Mouse (Mus musculus) forebrain, embryonic 16.5 days (tissue): ENCODE measurements at regions not wholly inside any gene's neighbourhood (a gene's known extent, or its start where the extent isn't known, plus 50 kb on each side); places are given as distances from the start of the nearest gene placed in this dataset.

Experiments
- ATAC-seq: fragments of 200-750 bp; cut with Nextera tagmentation; 2 replicates; pipeline ENCODE4 v1.8.0; 2017; ENCODE audit warnings: mild to moderate bottlenecking, moderate library complexity
- H3K27ac ChIP-seq: fragments of 300-500 bp; sonication (generic); 2 replicates; pipeline ENCODE4 v1.5.1; 2014; ENCODE audit warnings: low read length, control low read depth
- H3K27me3 ChIP-seq: fragments of 300-500 bp; sonication (generic); replicated peaks from 2 replicates; pipeline ENCODE4 v1.6.1; 2014; ENCODE audit warnings: low read length; ENCODE audit not compliant: control insufficient read depth, insufficient read depth
- H3K36me3 ChIP-seq: fragments of 300-500 bp; sonication (generic); 2 replicates; pipeline ENCODE4 v1.6.1; 2014; ENCODE audit not compliant: control insufficient read depth, insufficient read depth
- H3K4me1 ChIP-seq: fragments of 300-500 bp; sonication (generic); replicated peaks from 2 replicates; pipeline ENCODE4 v1.6.1; 2014; ENCODE audit warnings: low read length; ENCODE audit not compliant: control insufficient read depth, insufficient read depth
- H3K4me2 ChIP-seq: fragments of 300-500 bp; sonication (generic); 2 replicates; pipeline ENCODE4 v1.6.1; 2014; ENCODE audit warnings: mild to moderate bottlenecking, low read length, control low read depth
- H3K4me3 ChIP-seq: fragments of 300-500 bp; sonication (generic); replicated peaks from 2 replicates; pipeline ENCODE4 v1.5.1; 2014; ENCODE audit warnings: mild to moderate bottlenecking, low read length, control low read depth
- H3K9ac ChIP-seq: fragments of 300-500 bp; sonication (generic); replicated peaks from 2 replicates; pipeline ENCODE4 v1.6.1; 2014; ENCODE audit warnings: low read depth, low read length, control low read depth
- H3K9me3 ChIP-seq: fragments of 300-500 bp; sonication (generic); 2 replicates; pipeline ENCODE4 v1.6.1; 2016; ENCODE audit warnings: low read length; ENCODE audit not compliant: control insufficient read depth
- WGBS: fragments of 180-500 bp; shearing (Covaris S2); extraction: QIAGEN DNeasy Blood & Tissue Kit; methylation state at CpG from one replicate; pipeline ENCODE4 v1.1.7; 2014; 5-methylcytosine and 5-hydroxymethylcytosine counted together

DNA sequence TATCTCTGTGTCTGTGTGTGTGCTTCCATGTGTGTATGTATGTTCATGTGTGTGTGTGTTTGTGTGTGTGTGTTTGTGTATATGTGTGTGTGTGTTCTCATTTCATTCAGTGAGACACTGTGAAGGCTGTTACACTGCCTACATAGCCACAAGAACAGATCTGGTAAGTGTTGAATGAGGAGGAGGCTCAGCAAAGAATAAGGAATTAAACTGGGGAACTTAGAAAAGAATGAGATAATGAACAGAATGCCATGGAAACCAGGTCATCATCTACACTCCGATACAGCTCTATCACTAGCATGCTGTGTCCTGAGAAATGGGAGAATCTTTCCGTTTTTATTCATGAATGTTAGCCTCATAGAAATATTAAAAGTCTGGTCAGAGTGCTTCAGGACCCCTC lies 495.7 kb downstream of the Pdcd6ip start:
- no peaks in the 10 kb centered on the region for H3K36me3 ChIP-seq
- ATAC-seq = no peak
- 82% methylated on average over 2 of the region's 2 CpGs for WGBS

GRCm38 (mm10) chr9:113208181-113208580 lies 499.9 kb downstream of the Pdcd6ip start:
- Histone ChIP-seq H3K9me3 (no peaks in the 10 kb centered on the region), H3K4me2 (no peak overlapping the region), H3K9ac (no peak overlapping the region), H3K36me3 (no peaks in the 10 kb centered on the region), H3K4me3 (no peak overlapping the region), H3K27me3 (no peaks in the 10 kb centered on the region), H3K27ac (no peak overlapping the region), H3K4me1 (no peaks in the 10 kb centered on the region)
- 31% methylated on average over 4 of the region's 4 CpGs for WGBS
- peak; percentile 15; the same call in 1 of the 2 replicates for ATAC-seq

More for the DNA sequence above, 495.7 kb downstream of the Pdcd6ip start:
- Histone ChIP-seq H3K9me3 (no peaks in the 10 kb centered on the region), H3K4me1 (no peaks in the 10 kb centered on the region), H3K4me2 (no peak overlapping the region), H3K9ac (no peak overlapping the region), H3K4me3 (no peak overlapping the region), H3K27ac (no peak overlapping the region), H3K27me3 (no peaks in the 10 kb centered on the region)

DNA sequence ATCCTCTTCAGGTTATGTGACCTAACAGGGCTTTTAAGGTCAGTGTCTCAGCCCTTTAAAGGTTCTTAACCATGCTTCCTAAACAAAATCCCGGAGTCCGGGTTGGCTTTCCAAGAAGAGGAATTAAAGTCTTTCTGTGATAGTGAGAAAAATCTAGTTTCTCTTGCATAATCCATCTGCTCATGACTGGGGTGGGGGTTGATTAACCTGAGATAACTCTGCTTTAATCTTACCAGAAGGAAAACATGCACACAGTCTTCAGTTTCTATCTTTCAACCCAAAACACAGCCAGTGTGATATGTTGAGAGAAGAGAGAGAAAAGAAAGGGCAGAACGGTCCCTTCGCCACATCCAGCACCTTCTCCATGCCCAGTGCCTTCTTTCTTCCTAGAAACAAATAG lies 508.8 kb downstream of the Pdcd6ip start:
- no peak for ATAC-seq
- Histone ChIP-seq H3K9ac (no peak overlapping the region), H3K36me3 (no peaks in the 10 kb centered on the region), H3K9me3 (no peaks in the 10 kb centered on the region), H3K4me1 (no peaks in the 10 kb centered on the region), H3K4me2 (no peak overlapping the region), H3K27me3 (no peaks in the 10 kb centered on the region), H3K27ac (no peak overlapping the region), H3K4me3 (no peak overlapping the region)
- 90% methylated on average over 4 of the region's 4 CpGs for WGBS

DNA sequence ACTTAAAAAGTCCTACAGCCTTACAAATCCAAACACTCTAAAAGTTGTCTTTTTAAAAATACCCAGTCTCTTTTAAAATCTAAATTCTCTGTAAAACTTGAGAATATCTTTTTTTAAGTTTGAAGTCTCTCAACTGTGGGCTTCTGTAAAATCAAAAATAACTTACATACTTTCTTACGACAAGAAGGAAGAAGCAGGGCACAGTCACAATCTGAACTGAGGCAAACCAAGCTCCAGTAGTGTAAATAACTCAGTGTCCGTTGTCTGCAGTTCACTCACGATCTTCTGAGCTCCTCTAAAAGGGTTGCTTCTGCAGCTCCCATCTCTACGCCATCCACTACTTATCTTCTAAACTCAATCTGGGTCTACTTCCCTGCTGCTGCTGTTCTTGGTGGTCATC lies 512.5 kb downstream of the Pdcd6ip start:
- Histone ChIP-seq H3K9ac (no peak overlapping the region), H3K27me3 (no peaks in the 10 kb centered on the region), H3K27ac (no peak overlapping the region), H3K4me2 (no peak overlapping the region), H3K9me3 (no peaks in the 10 kb centered on the region), H3K36me3 (no peaks in the 10 kb centered on the region), H3K4me1 (no peaks in the 10 kb centered on the region), H3K4me3 (no peak overlapping the region)
- WGBS = 91% methylated on average over 4 of the region's 4 CpGs
- no peak for ATAC-seq

DNA sequence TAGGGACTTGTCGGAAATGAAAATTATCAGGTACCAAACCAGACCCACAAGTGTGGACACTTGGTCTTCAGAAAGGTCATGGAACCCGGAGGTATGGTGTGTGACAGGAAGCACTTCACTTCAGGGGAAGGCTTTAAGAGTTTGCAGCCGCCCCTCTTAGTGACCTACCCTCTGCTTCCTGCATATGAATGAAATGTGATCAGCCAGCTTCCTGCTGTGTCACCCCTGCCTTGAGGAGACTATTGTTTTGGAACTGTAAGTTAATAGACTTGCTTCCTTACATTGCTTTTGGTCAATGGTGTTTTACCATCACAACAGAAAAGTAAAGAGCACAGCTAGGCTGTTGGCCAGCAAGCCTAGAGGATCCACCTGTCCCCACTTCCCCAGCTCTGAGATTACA lies 515.3 kb downstream of the Pdcd6ip start:
- ATAC-seq = no peak
- Histone ChIP-seq H3K36me3 (no peaks in the 10 kb centered on the region), H3K9me3 (no peaks in the 10 kb centered on the region), H3K27me3 (no peaks in the 10 kb centered on the region), H3K4me3 (no peak overlapping the region), H3K27ac (no peak overlapping the region), H3K9ac (no peak overlapping the region), H3K4me1 (no peaks in the 10 kb centered on the region), H3K4me2 (no peak overlapping the region)
- 78% methylated on average over 3 of the region's 3 CpGs for WGBS

GRCm38 (mm10) chr9:113191163-113191562 lies 516.9 kb downstream of the Pdcd6ip start:
- ATAC-seq = no peak
- Histone ChIP-seq H3K27me3 (no peaks in the 10 kb centered on the region), H3K4me2 (no peak overlapping the region), H3K4me3 (no peak overlapping the region), H3K36me3 (no peaks in the 10 kb centered on the region), H3K27ac (peak overlapping the region; percentile 54; the same call in 1 of the 2 replicates), H3K9me3 (no peaks in the 10 kb centered on the region), H3K9ac (no peak overlapping the region), H3K4me1 (no peaks in the 10 kb centered on the region)
- WGBS = 61% methylated on average over 3 of the region's 3 CpGs

GRCm38 (mm10) chr9:113181182-113181581 lies 526.9 kb downstream of the Pdcd6ip start:
- Histone ChIP-seq H3K4me3 (no peak overlapping the region), H3K27ac (peak overlapping the region; percentile 33; the same call in 1 of the 2 replicates), H3K9ac (no peak overlapping the region), H3K36me3 (no peaks in the 10 kb centered on the region), H3K9me3 (no peaks in the 10 kb centered on the region), H3K4me2 (no peak overlapping the region), H3K4me1 (peaks cover 18% of the 10 kb centered on the region), H3K27me3 (no peaks in the 10 kb centered on the region)
- no peak for ATAC-seq
- WGBS = 86% methylated on average over 8 of the region's 8 CpGs

GRCm38 (mm10) chr9:113177918-113178235 lies 530.2 kb downstream of the Pdcd6ip start:
- Histone ChIP-seq H3K27ac (peak overlapping the region; percentile 89), H3K36me3 (no peaks in the 10 kb centered on the region), H3K9ac (no peak overlapping the region), H3K4me3 (no peak overlapping the region), H3K4me1 (peaks cover 18% of the 10 kb centered on the region), H3K9me3 (no peaks in the 10 kb centered on the region), H3K4me2 (no peak overlapping the region), H3K27me3 (no peaks in the 10 kb centered on the region)
- 58% methylated on average over 4 of the region's 4 CpGs for WGBS
- peak; percentile 14; the same call in 1 of the 2 replicates for ATAC-seq

DNA sequence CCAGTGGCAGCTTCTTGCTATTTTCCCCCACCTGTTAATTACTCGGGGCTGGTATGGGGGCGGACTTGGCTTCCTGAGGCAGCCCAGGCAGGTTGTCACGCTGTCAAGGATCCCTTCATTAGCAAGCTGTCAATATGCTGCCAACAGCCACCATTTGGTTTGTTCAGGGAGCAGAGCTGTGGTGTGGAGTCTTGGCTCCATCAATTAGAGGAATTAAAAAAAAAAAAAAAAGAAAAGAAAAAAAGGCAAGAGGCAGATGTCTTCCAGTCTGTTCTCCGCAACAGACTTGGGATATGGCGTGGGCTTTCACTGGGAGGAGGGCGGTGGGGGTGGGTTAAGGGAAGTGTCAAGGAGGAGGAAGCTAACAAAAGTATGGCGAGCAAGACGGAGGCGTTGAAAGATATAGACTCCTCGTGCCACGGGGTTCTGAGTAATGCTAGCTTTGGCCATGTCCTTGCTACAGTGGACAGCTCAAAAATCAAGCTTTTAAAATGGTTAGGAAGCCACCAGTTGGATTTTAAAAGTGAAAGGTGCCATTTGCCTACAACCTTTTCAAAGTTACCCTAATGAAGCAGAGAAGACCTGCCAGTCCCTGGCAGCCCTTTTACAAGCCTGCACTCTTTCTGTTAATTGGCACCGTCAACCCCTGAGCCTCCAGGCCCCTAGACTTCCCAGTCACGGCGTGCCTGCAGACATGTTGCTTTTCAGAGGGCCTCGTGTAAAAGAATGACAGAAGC lies 530.7 kb downstream of the Pdcd6ip start:
- Histone ChIP-seq H3K27ac (peak overlapping the region; percentile 90), H3K4me1 (peaks cover 18% of the 10 kb centered on the region), H3K36me3 (no peaks in the 10 kb centered on the region), H3K9ac (no peak overlapping the region), H3K4me2 (0 out of 2 replicates have a peak overlapping the region, but pooled peaks have one; percentile 18), H3K4me3 (no peak overlapping the region), H3K9me3 (no peaks in the 10 kb centered on the region), H3K27me3 (no peaks in the 10 kb centered on the region)
- WGBS = 24% methylated on average over 15 of the region's 15 CpGs
- peak; percentile 96 for ATAC-seq
